Mouse (Mus musculus) hindbrain, embryonic 12.5 days (tissue): ENCODE results near the gene D1Ertd622e. TPM values are rescaled to one million over a fixed set of nuclear protein-coding genes. Genes with fewer than 3 reads are reported as not detected.

Source experiments
- ATAC-seq: fragments of 200-750 bp; cut with Nextera tagmentation; 2 replicates; pipeline ENCODE4 v1.8.0; 2017; ENCODE audit warnings: moderate TSS enrichment; ENCODE audit not compliant: low FRiP score
- H3K27ac ChIP-seq: fragments of 300-500 bp; sonication (generic); 2 replicates; pipeline ENCODE4 v1.5.1; 2016; ENCODE audit warnings: mild to moderate bottlenecking
- H3K27me3 ChIP-seq: fragments of 300-500 bp; sonication (generic); 2 replicates; pipeline ENCODE4 v1.6.1; 2016; ENCODE audit warnings: mild to moderate bottlenecking
- H3K36me3 ChIP-seq: fragments of 300-500 bp; sonication (generic); 2 replicates; pipeline ENCODE4 v1.6.1; 2016; ENCODE audit warnings: mild to moderate bottlenecking
- H3K4me1 ChIP-seq: fragments of 300-500 bp; sonication (generic); 2 replicates; pipeline ENCODE4 v1.6.1; 2016
- H3K4me2 ChIP-seq: fragments of 300-500 bp; sonication (generic); replicated peaks from 2 replicates; pipeline ENCODE4 v1.6.1; 2016; ENCODE audit warnings: mild to moderate bottlenecking
- H3K4me3 ChIP-seq: fragments of 300-500 bp; sonication (generic); 2 replicates; pipeline ENCODE4 v1.5.1; 2016; ENCODE audit warnings: mild to moderate bottlenecking
- H3K9ac ChIP-seq: fragments of 300-500 bp; sonication (generic); 2 replicates; pipeline ENCODE4 v1.6.1; 2016; ENCODE audit warnings: mild to moderate bottlenecking, moderate library complexity
- H3K9me3 ChIP-seq: fragments of 300-500 bp; sonication (generic); replicated peaks from 2 replicates; pipeline ENCODE4 v1.6.1; 2016; ENCODE audit warnings: mild to moderate bottlenecking
- WGBS: fragments of 180-500 bp; shearing (Covaris S2); methylation state at CpG from one replicate; pipeline ENCODE4 v1.1.7; 2016; 5-methylcytosine and 5-hydroxymethylcytosine counted together
- polyA plus RNA-seq: library from polyadenylated mRNA; unstranded; fragments of >200 nt; fragmentation: Nextera tagmentation; extraction: Ambion mirVana; gene quantifications from 2 replicates; pipeline ENCODE4 v1.2.1, GENCODE M21; 2016

The D1Ertd622e gene
- polyA plus RNA-seq, 1 experiment from 2014 or later: 34.0 TPM

DNA sequence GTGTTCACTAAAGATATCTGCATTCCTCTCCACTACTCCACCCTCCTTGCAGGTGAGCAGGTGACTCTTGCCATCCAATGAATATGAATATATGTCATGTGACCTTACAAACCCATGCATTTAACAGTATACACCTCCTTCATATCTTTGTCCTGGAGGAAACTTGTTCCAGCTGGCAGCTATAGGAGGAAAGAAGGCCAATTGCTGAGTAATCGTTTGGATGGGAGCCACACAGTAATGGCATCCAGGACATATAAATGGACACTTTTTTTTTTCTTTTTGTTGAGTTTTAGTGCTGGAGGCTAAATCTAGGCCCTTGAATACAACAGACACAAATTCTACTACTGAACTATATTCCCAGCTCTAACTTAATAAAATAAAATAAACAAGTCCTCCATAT, 97.2 kb downstream of the D1Ertd622e start:
- Histone ChIP-seq H3K9me3 (no peaks in the 10 kb centered on the region), H3K4me3 (no peak overlapping the region), H3K27me3 (no peaks in the 10 kb centered on the region), H3K36me3 (no peaks in the 10 kb centered on the region), H3K4me2 (no peak overlapping the region), H3K27ac (no peak overlapping the region), H3K9ac (no peak overlapping the region), H3K4me1 (no peaks in the 10 kb centered on the region)
- no peak for ATAC-seq
- 86% methylated on average over 1 of the region's 1 CpGs for WGBS

DNA sequence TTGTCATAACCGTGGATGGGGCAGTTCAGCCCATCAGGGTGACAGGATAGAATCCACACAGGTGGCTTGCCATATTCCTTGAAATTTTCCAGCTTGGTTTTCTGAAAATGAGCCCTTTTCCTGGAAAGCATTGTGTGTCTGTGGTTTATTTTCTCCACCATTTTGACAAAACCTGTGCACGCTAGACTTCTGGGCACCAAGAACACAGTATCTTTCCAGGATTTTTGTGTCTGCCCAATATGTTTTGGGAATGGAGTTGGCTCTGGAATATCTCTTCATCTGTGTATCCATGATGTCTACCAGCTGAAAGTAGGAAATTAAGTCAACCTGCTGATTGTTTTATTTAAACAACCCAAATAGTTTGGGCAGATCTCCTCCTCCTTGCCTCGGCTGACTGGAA, 99.0 kb downstream of the D1Ertd622e start:
- Histone ChIP-seq H3K9ac (no peak overlapping the region), H3K4me2 (no peak overlapping the region), H3K4me1 (no peaks in the 10 kb centered on the region), H3K4me3 (no peak overlapping the region), H3K36me3 (no peaks in the 10 kb centered on the region), H3K27ac (no peak overlapping the region), H3K9me3 (no peaks in the 10 kb centered on the region), H3K27me3 (no peaks in the 10 kb centered on the region)
- ATAC-seq: no peak
- WGBS: 93% methylated on average over 3 of the region's 3 CpGs

Other genes with a start within 250 kb of the D1Ertd622e start
- gene Gin1, start 108.1 kb upstream of the D1Ertd622e start, polyA plus RNA-seq: 19.7 and 20.8 TPM in 2 replicates
- 64.8 and 72.4 TPM in 2 replicates for gene Ppip5k2, start 108.3 kb upstream of the D1Ertd622e start, polyA plus RNA-seq